In genomic region chr5:114875858-114876257, GRCm38 (mm10) we compare ENCODE assay signal across 8 mouse cellular contexts. TPM values are rescaled to one million over a fixed set of nuclear protein-coding genes. Genes with fewer than 3 reads are reported as not detected.
DNase-seq lines count a peak whose midpoint lies in the region; ATAC-seq and TF ChIP-seq lines count a peak whose summit lies in the region.

No protein-coding gene starts in this region.

- peak; percentile 47 for DNase-seq in CD4-positive, CD25-positive, alpha-beta regulatory T cell, adult 2 months (ENCODE audit: low read depth, low spot score)
- DNase-seq in lung, adult 2 months, result no peak
- no peak for DNase-seq in lung, postnatal 25 days (ENCODE audit: low spot score)
- DNase-seq in induced T-regulatory cell, adult 2 months (ENCODE audit: low read depth), result peak; percentile 49
- no peak for DNase-seq in c-Kit-positive CD71-positive TER-119-positive erythroid progenitor cells, embryonic 14.5 days (ENCODE audit: low spot score)

- 28% methylated on average over 6 of the region's 6 CpGs for WGBS in lung, adult 2 months

- peak; percentile 57 for TF ChIP-seq CTCF in lung, adult 2 months (IDR thresholded peaks at IDR 0.05; ENCODE audit: insufficient read depth, low read length)

- H3K4me1 ChIP-seq in lung, adult 2 months (ENCODE audit: control insufficient read depth, insufficient read depth, low read length), result no peaks in the 10 kb centered on the region

- H3K4me3 ChIP-seq in lung, adult 2 months (replicated peaks; ENCODE audit: extremely low read depth, low read depth, low read length), result no peak overlapping the region

- no peak for ATAC-seq in CD4-positive, CD25-positive, alpha-beta regulatory T cell, adult 4 months
- ATAC-seq in megakaryocyte, adult 5-6 weeks (ENCODE audit: poor library complexity, severe bottlenecking), result peak; percentile 75
- ATAC-seq in frontal cortex, adult (ENCODE audit: low TSS enrichment), result no peak

- no peak for TF ChIP-seq POLR2A in lung, adult 2 months (IDR thresholded peaks at IDR 0.05; ENCODE audit: borderline replicate concordance, extremely low read depth, low read depth, low read length)

RNA-seq across cellular contexts. Expression of gene Gm9936, which starts 17.4 kb away (rescaled TPM):
- not detected for polyA plus RNA-seq in CD4-positive, CD25-positive, alpha-beta regulatory T cell, adult 4 months (2017; shearing (Covaris generic))
- not detected in 2 replicates for polyA plus RNA-seq in lung, adult 2 months (2012; rRNA removed)
- total RNA-seq in megakaryocyte, adult 5-6 weeks (2015), result not detected in 2 replicates
- total RNA-seq in megakaryocyte, adult 5-6 weeks (2017), result not detected in 2 replicates

RNA-seq across cellular contexts. Expression of gene Oasl2, which starts 20.9 kb away (rescaled TPM):
- 10 to 100 TPM; 19.0 to 21.2 TPM for polyA plus RNA-seq in CD4-positive, CD25-positive, alpha-beta regulatory T cell, adult 4 months (2017; shearing (Covaris generic))
- 17.0 and 21.4 TPM in 2 replicates for polyA plus RNA-seq in lung, adult 2 months (2012; rRNA removed)
- total RNA-seq in megakaryocyte, adult 5-6 weeks (2015), result 55.8 and 59.4 TPM in 2 replicates
- total RNA-seq in megakaryocyte, adult 5-6 weeks (2017), result 32.3 TPM in 2 replicates

RNA-seq across cellular contexts. Expression of gene 4930519G04Rik, which starts 22.4 kb away (rescaled TPM):
- not detected for polyA plus RNA-seq in CD4-positive, CD25-positive, alpha-beta regulatory T cell, adult 4 months (2017; shearing (Covaris generic))
- not detected in 2 replicates for polyA plus RNA-seq in lung, adult 2 months (2012; rRNA removed)
- total RNA-seq in megakaryocyte, adult 5-6 weeks (2015), result 0.16 and 0.30 TPM in 2 replicates
- total RNA-seq in megakaryocyte, adult 5-6 weeks (2017), result 0.24 and 0.84 TPM in 2 replicates

RNA-seq across cellular contexts. Expression of gene Oasl1, which starts 47.2 kb away (rescaled TPM):
- polyA plus RNA-seq in CD4-positive, CD25-positive, alpha-beta regulatory T cell, adult 4 months (2017; shearing (Covaris generic)), result 1 to 10 TPM; 5.8 to 9.1 TPM
- 2.3 and 2.7 TPM in 2 replicates for polyA plus RNA-seq in lung, adult 2 months (2012; rRNA removed)
- total RNA-seq in megakaryocyte, adult 5-6 weeks (2015), result 4.3 and 9.3 TPM in 2 replicates
- total RNA-seq in megakaryocyte, adult 5-6 weeks (2017), result 1.3 and 2.4 TPM in 2 replicates

RNA-seq across cellular contexts. Expression of gene 1500011B03Rik, which starts 52.6 kb away (rescaled TPM):
- 10 to 100 TPM; 51.9 to 57.3 TPM for polyA plus RNA-seq in CD4-positive, CD25-positive, alpha-beta regulatory T cell, adult 4 months (2017; shearing (Covaris generic))
- polyA plus RNA-seq in lung, adult 2 months (2012; rRNA removed), result 16.7 and 26.0 TPM in 2 replicates
- 30.6 and 45.3 TPM in 2 replicates for total RNA-seq in megakaryocyte, adult 5-6 weeks (2015)
- total RNA-seq in megakaryocyte, adult 5-6 weeks (2017), result 19.1 and 24.0 TPM in 2 replicates

Comparison
In these comparisons a context has a peak if more than half of its experiments do, and no peak if none do; other contexts are left out.
1. DNase-seq: peak in CD4-positive, CD25-positive, alpha-beta regulatory T cell, adult 2 months (single experiment) and induced T-regulatory cell, adult 2 months (single experiment); none in lung, adult 2 months (single experiment), lung, postnatal 25 days (single experiment) and c-Kit-positive CD71-positive TER-119-positive erythroid progenitor cells, embryonic 14.5 days (single experiment).